Mouse (Mus musculus) E14TG2a.4 (cell line): ENCODE measurements around the gene Osbpl8.

Source experiments
- CTCF ChIP-seq: conservative IDR thresholded peaks from 2 replicates; pipeline ENCODE4 v1.5.1; 2014; ENCODE audit warnings: low read length
- NANOG ChIP-seq: IDR thresholded peaks from 2 replicates; pipeline ENCODE4 v1.6.1; 2014; ENCODE audit warnings: borderline replicate concordance, low read length, mixed read lengths
- POU5F1 ChIP-seq: IDR thresholded peaks from 2 replicates; pipeline ENCODE4 v1.6.1; 2014; ENCODE audit warnings: low read length, borderline replicate concordance

- TF ChIP-seq CTCF (no peak), NANOG (no peak), POU5F1 (no peak)
Observed at GRCm38 (mm10) chr10:111334902-111335301, 170.3 kb downstream of the Osbpl8 start.
